Mouse (Mus musculus) cerebellum, adult (tissue): ENCODE measurements around the gene Spag4.
"Not testable (repeated sequence)": the region's sequence is repeated elsewhere in the genome, so short reads cannot be mapped to it uniquely, and the experiment has no call there.

ENCODE experiments used
- ATAC-seq: cut with Nextera tagmentation; 2 replicates; pipeline ENCODE4 v1.9.2; 2017; ENCODE audit warnings: mild to moderate bottlenecking, moderate library complexity, mixed read lengths; ENCODE audit not compliant: insufficient number of reproducible peaks, low FRiP score, low TSS enrichment

Spag4 gene

GRCm38 (mm10) chr2:156089799-156090198, 24.8 kb downstream of the Spag4 start:
- ATAC-seq: no peak

- no peak for ATAC-seq
These were observed 27.0 kb downstream of the Spag4 start for GRCm38 (mm10) chr2:156091926-156092325.

- peak; percentile 26; the same call in 1 of the 2 replicates for ATAC-seq
These were observed 45.8 kb downstream of the Spag4 start for GRCm38 (mm10) chr2:156110627-156111357.

- peak; percentile 76; the same call in 1 of the 2 replicates for ATAC-seq
These were observed 46.5 kb downstream of the Spag4 start, which contains the start of the genes Cpne1 and Rbm12 for GRCm38 (mm10) chr2:156111358-156112079. TSS of gene Cpne1 (minus strand) at chr2:156111965. TSS of gene Rbm12 (minus strand) at chr2:156111978.

GRCm38 (mm10) chr2:156112080-156112423, 47.1 kb downstream of the Spag4 start:
- not testable (repeated sequence) for ATAC-seq

- no peak for ATAC-seq
These were observed 54.6 kb downstream of the Spag4 start for GRCm38 (mm10) chr2:156119566-156119965.
